Mouse (Mus musculus): Measurements from ENCODE around the gene Strip1. TPM values are rescaled to one million over a fixed set of nuclear protein-coding genes. Genes with fewer than 3 reads are reported as not detected.

The Strip1 gene
- polyA plus RNA-seq, 1 experiment from 2014 or later: 45.0 TPM

- WGBS: 45% methylated on average over 4 of the region's 4 CpGs
- Histone ChIP-seq H3K27me3 (peaks cover 76% of the 10 kb centered on the region), H3K9me3 (replicated peaks) (no peaks in the 10 kb centered on the region), H3K9ac (no peak overlapping the region), H3K27ac (no peak overlapping the region), H3K4me2 (no peak overlapping the region), H3K4me3 (replicated peaks) (no peak overlapping the region), H3K36me3 (no peaks in the 10 kb centered on the region), H3K4me1 (peaks cover 10% of the 10 kb centered on the region; the same call in 1 of the 2 replicates)
- ATAC-seq (replicated peaks; ENCODE audit: low FRiP score): no peak
Observed at GRCm38 (mm10) chr3:107563880-107564279, 67.6 kb downstream of the Strip1 start.

- WGBS: 46% methylated on average over 4 of the region's 4 CpGs
- no peak overlapping the region for H3K27ac ChIP-seq
- peaks cover 10% of the 10 kb centered on the region; the same call in 1 of the 2 replicates for H3K4me1 ChIP-seq
- H3K4me3 ChIP-seq (replicated peaks): no peak overlapping the region
- no peak overlapping the region for H3K4me2 ChIP-seq
- no peaks in the 10 kb centered on the region for H3K36me3 ChIP-seq
- ATAC-seq (replicated peaks; ENCODE audit: low FRiP score): no peak
- H3K9me3 ChIP-seq (replicated peaks): no peaks in the 10 kb centered on the region
- no peak overlapping the region for H3K9ac ChIP-seq
- H3K27me3 ChIP-seq: peaks cover 77% of the 10 kb centered on the region
Observed at GRCm38 (mm10) chr3:107562591-107562990, 68.9 kb downstream of the Strip1 start.

Other genes starting within 250 kb of the Strip1 start
- gene Kcnc4, start 172.1 kb downstream of the Strip1 start, polyA plus RNA-seq (2015; fragmentation: Nextera tagmentation; extraction: Ambion mirVana): 0.26 and 0.31 TPM in 2 replicates
- gene Slc6a17, start 113.7 kb downstream of the Strip1 start, polyA plus RNA-seq (2015; fragmentation: Nextera tagmentation; extraction: Ambion mirVana): 3.3 and 3.6 TPM in 2 replicates
- gene Ubl4b, start 76.6 kb downstream of the Strip1 start, polyA plus RNA-seq (2015; fragmentation: Nextera tagmentation; extraction: Ambion mirVana): not detected in 2 replicates
- gene Alx3, start 36.7 kb downstream of the Strip1 start, polyA plus RNA-seq (2015; fragmentation: Nextera tagmentation; extraction: Ambion mirVana): 0.10 and 0.19 TPM in 2 replicates
- gene Gm10961, start 372 bp downstream of the Strip1 start, polyA plus RNA-seq (2015; fragmentation: Nextera tagmentation; extraction: Ambion mirVana): not detected in 2 replicates
- gene Ahcyl1, start 64.9 kb upstream of the Strip1 start, polyA plus RNA-seq (2015; fragmentation: Nextera tagmentation; extraction: Ambion mirVana): 92.7 and 94.5 TPM in 2 replicates
- 9.3 and 10.3 TPM in 2 replicates for gene Csf1, start 128.8 kb upstream of the Strip1 start, polyA plus RNA-seq (2015; fragmentation: Nextera tagmentation; extraction: Ambion mirVana)
- 0.73 TPM in 1 of 2 replicates, not detected in the other for gene Eps8l3, start 245.5 kb upstream of the Strip1 start, polyA plus RNA-seq (2015; fragmentation: Nextera tagmentation; extraction: Ambion mirVana)

Data from kidney, embryonic 15.5 days (tissue).